Comparison of ENCODE assay signal across 22 mouse cellular contexts in the genomic region with DNA sequence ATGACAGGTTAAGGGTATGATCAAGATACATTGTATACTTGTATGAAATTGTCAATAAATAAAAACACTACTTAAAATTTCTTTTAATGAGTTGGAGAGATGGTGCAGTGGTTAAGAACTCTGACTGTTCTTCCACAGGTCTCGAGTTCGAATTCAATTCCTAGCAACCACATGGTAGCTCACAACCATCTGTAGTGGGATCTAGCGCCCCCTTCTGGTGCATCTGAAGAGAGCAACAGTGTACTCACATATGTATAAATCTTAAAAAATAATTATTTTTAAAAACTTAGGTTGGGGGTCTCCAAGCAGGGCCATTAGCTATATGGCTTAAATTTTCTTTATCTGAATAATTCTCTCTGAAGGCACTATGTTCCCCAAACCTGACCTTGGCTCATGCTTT. TPM values are rescaled to one million over a fixed set of nuclear protein-coding genes. Genes with fewer than 3 reads are reported as not detected.
A peak's percentile ranks its signal among the peaks of the same experiment; 100 is the strongest.
DNase-seq lines count a peak whose midpoint lies in the region; ATAC-seq and TF ChIP-seq lines count a peak whose summit lies in the region.
"Had no signal": no experiment of that assay in that cellular context is flagged by ENCODE, and none has a peak within 500 bp of the region (broad histone marks: within the 10 kb centered on the region; RNA-seq: fewer than 3 reads in every experiment).

No protein-coding gene starts in this region.

- H3K79me2 ChIP-seq in heart, adult 2 months (replicated peaks; ENCODE audit: control insufficient read depth, insufficient read depth, low read length) = no peaks in the 10 kb centered on the region
- H3K79me2 ChIP-seq in MEL (ENCODE audit: control insufficient read depth, insufficient read depth, low read length, poor library complexity) = no peaks in the 10 kb centered on the region

- no peaks in the 10 kb centered on the region for H3K27me3 ChIP-seq in heart, adult 2 months (ENCODE audit: control insufficient read depth, insufficient read depth, low read length)
- peaks cover 21% of the 10 kb centered on the region for H3K27me3 ChIP-seq in heart, embryonic 11.5 days (ENCODE audit: control insufficient read depth, insufficient read depth, low read length)
- H3K27me3 ChIP-seq in lung, embryonic 14.5 days (ENCODE audit: insufficient read depth, low read length) = peaks cover 25% of the 10 kb centered on the region
- no peaks in the 10 kb centered on the region for H3K27me3 ChIP-seq in MEL (ENCODE audit: control insufficient read depth in 1 of 2, insufficient read depth in 2 of 2, low read length in 2 of 2)
- H3K27me3 ChIP-seq in stomach, postnatal 0 days (ENCODE audit: control insufficient read depth, insufficient read depth, low read length) = no peaks in the 10 kb centered on the region

- DNase-seq in heart, adult 2 months = no peak
- no peak for DNase-seq in lung, embryonic 14.5 days
- DNase-seq in lung, adult 18-20 months = no peak
- no peak for DNase-seq in MEL (ENCODE audit: low read depth, low spot score)
- no peak for DNase-seq in stomach, postnatal 0 days (ENCODE audit: low spot score)
- no peak for DNase-seq in ovary, postnatal 36 days (ENCODE audit: low spot score)
- DNase-seq: adrenal gland, postnatal 25 days; cerebellum, adult 11 months; cerebellum, postnatal 14 days; embryo, embryonic 11 days; gastrocnemius, postnatal 14 days; kidney, adult 8-10 months; lung, adult 2 months; right cerebral cortex, adult 18-20 months had no signal

- H3K4me1 ChIP-seq in heart, adult 2 months (ENCODE audit: control insufficient read depth, insufficient read depth, low read length) = no peaks in the 10 kb centered on the region
- peaks cover 4% of the 10 kb centered on the region; the same call in 1 of the 2 replicates for H3K4me1 ChIP-seq in heart, embryonic 11.5 days (ENCODE audit: control insufficient read depth, insufficient read depth, low read length)
- H3K4me1 ChIP-seq in lung, embryonic 14.5 days (ENCODE audit: insufficient read depth) = no peaks in the 10 kb centered on the region
- no peaks in the 10 kb centered on the region for H3K4me1 ChIP-seq in MEL (ENCODE audit: control insufficient read depth in 1 of 2, insufficient read depth in 2 of 2, low read length in 2 of 2)
- no peaks in the 10 kb centered on the region for H3K4me1 ChIP-seq in stomach, postnatal 0 days (replicated peaks; ENCODE audit: control insufficient read depth, insufficient read depth)

- peaks cover 4% of the 10 kb centered on the region for H3K9me3 ChIP-seq in heart, embryonic 11.5 days (replicated peaks; ENCODE audit: control insufficient read depth, low read length)
- no peaks in the 10 kb centered on the region for H3K9me3 ChIP-seq in lung, embryonic 14.5 days (ENCODE audit: low read depth, low read length)
- no peaks in the 10 kb centered on the region for H3K9me3 ChIP-seq in MEL (replicated peaks; ENCODE audit: insufficient read depth, low read length)
- no peaks in the 10 kb centered on the region for H3K9me3 ChIP-seq in stomach, postnatal 0 days (ENCODE audit: control insufficient read depth, low read length)
- H3K9me3 ChIP-seq: hindbrain, embryonic 10.5 days; midbrain, embryonic 12.5 days; neural tube, embryonic 12.5 days had no signal

- no peaks in the 10 kb centered on the region for H3K36me3 ChIP-seq in heart, adult 2 months (ENCODE audit: control insufficient read depth, insufficient read depth, low read length)
- H3K36me3 ChIP-seq in heart, embryonic 11.5 days (ENCODE audit: control insufficient read depth, insufficient read depth, low read length) = no peaks in the 10 kb centered on the region
- no peaks in the 10 kb centered on the region for H3K36me3 ChIP-seq in lung, embryonic 14.5 days (ENCODE audit: insufficient read depth)
- no peaks in the 10 kb centered on the region for H3K36me3 ChIP-seq in MEL (ENCODE audit: control insufficient read depth in 1 of 2, insufficient read depth in 2 of 2, low read length in 2 of 2)
- H3K36me3 ChIP-seq in stomach, postnatal 0 days (ENCODE audit: control insufficient read depth, insufficient read depth, low read length) = no peaks in the 10 kb centered on the region
- H3K36me3 ChIP-seq: G1E; hindbrain, embryonic 10.5 days; midbrain, embryonic 12.5 days; neural tube, embryonic 12.5 days had no signal

- no peak for TF ChIP-seq EP300 in heart, adult 2 months (IDR thresholded peaks at IDR 0.05; ENCODE audit: insufficient read depth, low read depth, low read length)
- TF ChIP-seq EP300 in MEL (IDR thresholded peaks at IDR 0.05; ENCODE audit: low read depth in 1 of 2, low read length in 2 of 2) = no peak
- TF ChIP-seq EP300 in stomach, postnatal 0 days (optimal IDR thresholded peaks at IDR 0.05) = no peak

- no peak overlapping the region for H3K27ac ChIP-seq in heart, adult 2 months
- no peak overlapping the region for H3K27ac ChIP-seq in heart, embryonic 11.5 days (ENCODE audit: low read depth, low read length)
- H3K27ac ChIP-seq in lung, embryonic 14.5 days (ENCODE audit: low read depth) = no peak overlapping the region
- no peak overlapping the region for H3K27ac ChIP-seq in MEL (ENCODE audit: control insufficient read depth, low read depth, low read length)
- no peak overlapping the region for H3K27ac ChIP-seq in stomach, postnatal 0 days (replicated peaks)
- H3K27ac ChIP-seq: hindbrain, embryonic 10.5 days; hindbrain, postnatal 0 days; macrophage; midbrain, embryonic 12.5 days; neural tube, embryonic 12.5 days had no signal

- no peak for TF ChIP-seq POLR2A in heart, adult 2 months (IDR thresholded peaks at IDR 0.05; ENCODE audit: insufficient read depth, low read depth, low read length)
- TF ChIP-seq POLR2A in MEL (IDR thresholded peaks at IDR 0.05; ENCODE audit: control insufficient read depth in 1 of 2, insufficient read depth in 1 of 2, low read depth in 1 of 2, low read length in 2 of 2, poor library complexity in 1 of 2) = no peak

- H3K4me3 ChIP-seq in heart, adult 2 months = no peak overlapping the region
- H3K4me3 ChIP-seq in heart, embryonic 11.5 days (ENCODE audit: low read depth, low read length) = no peak overlapping the region
- H3K4me3 ChIP-seq in lung, embryonic 14.5 days (ENCODE audit: low read depth, low read length) = no peak overlapping the region
- H3K4me3 ChIP-seq in MEL (ENCODE audit: control insufficient read depth in 1 of 2, insufficient read depth in 1 of 2, low read depth in 2 of 2, low read length in 2 of 2) = no peak overlapping the region
- no peak overlapping the region for H3K4me3 ChIP-seq in stomach, postnatal 0 days (ENCODE audit: low read depth, low read length)
- H3K4me3 ChIP-seq: hindbrain, embryonic 10.5 days; midbrain, embryonic 12.5 days; neural tube, embryonic 12.5 days had no signal

- 70% methylated on average over 3 of the region's 3 CpGs for WGBS in heart, adult 2 months
- 55% methylated on average over 3 of the region's 3 CpGs for WGBS in heart, embryonic 11.5 days (ENCODE audit: insufficient replicate concordance)
- 67% methylated on average over 3 of the region's 3 CpGs for WGBS in lung, embryonic 14.5 days
- 70% methylated on average over 3 of the region's 3 CpGs for WGBS in stomach, postnatal 0 days

- H3K4me2 ChIP-seq in heart, embryonic 11.5 days = no peak overlapping the region
- no peak overlapping the region for H3K4me2 ChIP-seq in lung, embryonic 14.5 days
- H3K4me2 ChIP-seq in stomach, postnatal 0 days (replicated peaks; ENCODE audit: low read depth) = no peak overlapping the region
- H3K4me2 ChIP-seq: midbrain, embryonic 12.5 days; neural tube, embryonic 12.5 days had no signal

- H3K9ac ChIP-seq in heart, adult 2 months (ENCODE audit: low read depth, low read length) = no peak overlapping the region
- H3K9ac ChIP-seq in heart, embryonic 11.5 days (ENCODE audit: low read depth, low read length) = no peak overlapping the region
- no peak overlapping the region for H3K9ac ChIP-seq in lung, embryonic 14.5 days
- H3K9ac ChIP-seq in MEL (ENCODE audit: control insufficient read depth, low read depth, low read length, poor library complexity, severe bottlenecking) = no peak overlapping the region
- no peak overlapping the region for H3K9ac ChIP-seq in stomach, postnatal 0 days (ENCODE audit: low read length)
- H3K9ac ChIP-seq: midbrain, embryonic 12.5 days; neural tube, embryonic 12.5 days had no signal

- intact Hi-C loops in heart, adult 2 months (cut with DNase I) = no loop called here

- peak; percentile 31 for TF ChIP-seq RAD21 in MEL (IDR thresholded peaks at IDR 0.05; ENCODE audit: low read depth, low read length)

- TF ChIP-seq CTCF in heart, adult 2 months (IDR thresholded peaks at IDR 0.05) = peak; percentile 57
- TF ChIP-seq CTCF in lung, embryonic 14.5 days (IDR thresholded peaks at IDR 0.05; ENCODE audit: low read depth) = peak; percentile 24; the same call in 1 of the 2 replicates
- peak; percentile 35 to 47 (median 36); a peak in 5 of 6 replicates for TF ChIP-seq CTCF in MEL (IDR thresholded peaks at IDR 0.05 in 2 of 3, conservative IDR thresholded peaks at IDR 0.05 in 1 of 3; ENCODE audit: control insufficient read depth in 1 of 3, insufficient read depth in 1 of 3, low read depth in 2 of 3, low read length in 3 of 3, poor library complexity in 1 of 3, severe bottlenecking in 1 of 3)
- TF ChIP-seq CTCF in stomach, postnatal 0 days (IDR thresholded peaks at IDR 0.05; ENCODE audit: low read depth) = peak; percentile 37

- ATAC-seq in heart, embryonic 11.5 days (replicated peaks; ENCODE audit: insufficient number of reproducible peaks, low FRiP score, low TSS enrichment) = no peak
- ATAC-seq in lung, embryonic 14.5 days (ENCODE audit: insufficient read depth) = no peak
- ATAC-seq in stomach, postnatal 0 days (ENCODE audit: low FRiP score, low TSS enrichment) = no peak
- ATAC-seq: hindbrain, postnatal 0 days had no signal

TF ChIP-seq in MEL, 35 proteins besides CTCF, POLR2A, EP300 and RAD21:
- TF ChIP-seq SMC3 (IDR thresholded peaks at IDR 0.05; ENCODE audit: low read depth, low read length) = peak; percentile 40
- TF ChIP-seq ZC3H11A (IDR thresholded peaks at IDR 0.05; ENCODE audit: low read depth, low read length) = 0 out of 2 replicates have a peak, but pooled peaks have one; percentile 10
- no peak for TF ChIP-seq POLR2AphosphoS2 (IDR thresholded peaks at IDR 0.05; ENCODE audit: low read length)

RNA-seq across cellular contexts. Expression of gene Htra1, which starts 5.5 kb away (rescaled TPM):
- 100 to 1,000 TPM; 102 to 117 TPM for total RNA-seq in heart, adult 2 months (2021)
- 85.7 and 91.1 TPM in 2 replicates for polyA plus RNA-seq in heart, adult 2 months (2012; rRNA removed)
- polyA plus RNA-seq in heart, embryonic 11.5 days (2014; fragmentation: Nextera tagmentation; extraction: Ambion mirVana) = 38.7 TPM in 2 replicates
- 25.8 and 30.0 TPM in 2 replicates for polyA plus RNA-seq in lung, embryonic 14.5 days (2014; fragmentation: Nextera tagmentation; extraction: Ambion mirVana)
- not detected in 2 replicates for total RNA-seq in MEL (2012; rRNA removed)
- not detected for polyA plus RNA-seq in MEL (2012; ENCODE audit: insufficient read depth in 1 of 2, insufficient read length in 2 of 2, low read depth in 1 of 2, low replicate concordance in 2 of 2, missing spikeins in 1 of 2)
- 48.6 and 51.6 TPM in 2 replicates for polyA plus RNA-seq in stomach, postnatal 0 days (2015; fragmentation: Nextera tagmentation; extraction: Ambion mirVana)
- total RNA-seq: G1E; monocyte, adult 5-6 weeks had no signal
- polyA plus RNA-seq: G1E had no signal

Comparison
In these comparisons a context has a peak if more than half of its experiments do, and no peak if none do; other contexts are left out.
1. RNA of gene Htra1, which starts 5.5 kb away (polyA plus RNA-seq): 85.7 to 91.1 TPM in heart, adult 2 months, 48.6 to 51.6 TPM in stomach, postnatal 0 days, 38.7 TPM in heart, embryonic 11.5 days and 25.8 to 30.0 TPM in lung, embryonic 14.5 days; not detected in MEL; every median in the first group is over 10 times any median in the second.
2. Peak in every context shown above with its lines, with median percentiles within 50 percentile points of each other: CTCF ChIP-seq.